Mouse (Mus musculus): ENCODE results near the gene Ptpn11.

GRCm38 (mm10) chr5:121082605-121083004, 108.6 kb downstream of the Ptpn11 start:
- TF ChIP-seq USF1 (IDR thresholded peaks at IDR 0.05; ENCODE audit: low read depth) (no peak), MAX (IDR thresholded peaks at IDR 0.05; ENCODE audit: low read depth) (no peak), E2F4 (IDR thresholded peaks at IDR 0.05; ENCODE audit: insufficient read depth) (no peak), POLR2AphosphoS2 (IDR thresholded peaks at IDR 0.05; ENCODE audit: insufficient read length, low read depth) (no peak), POLR2A (IDR thresholded peaks at IDR 0.05; ENCODE audit: insufficient read length, low read depth) (no peak), TCF3 (IDR thresholded peaks at IDR 0.05; ENCODE audit: insufficient read length, low read depth) (no peak), MYOD1 (IDR thresholded peaks at IDR 0.05; ENCODE audit: control insufficient read depth in 1 of 3, insufficient read length in 2 of 3, low read depth in 2 of 3) (no peak)

Data from myocyte (in vitro differentiated cells).